Mouse (Mus musculus) neural tube, embryonic 15.5 days (tissue): ENCODE results near the gene Myh2. TPM values are rescaled to one million over a fixed set of nuclear protein-coding genes. Genes with fewer than 3 reads are reported as not detected.

ENCODE experiments used
- ATAC-seq: fragments of 200-750 bp; cut with Nextera tagmentation; 2 replicates; pipeline ENCODE4 v1.8.0; 2017; ENCODE audit warnings: mild to moderate bottlenecking, moderate TSS enrichment, moderate library complexity; ENCODE audit not compliant: low FRiP score
- H3K27ac ChIP-seq: fragments of 300-500 bp; sonication (generic); replicated peaks from 2 replicates; pipeline ENCODE4 v1.5.1; 2015; ENCODE audit warnings: mild to moderate bottlenecking, inconsistent platforms
- H3K27me3 ChIP-seq: fragments of 300-500 bp; sonication (generic); replicated peaks from 2 replicates; pipeline ENCODE4 v1.6.1; 2015; ENCODE audit warnings: inconsistent platforms
- H3K36me3 ChIP-seq: fragments of 300-500 bp; sonication (generic); 2 replicates; pipeline ENCODE4 v1.6.1; 2015; ENCODE audit warnings: inconsistent platforms
- H3K4me1 ChIP-seq: fragments of 300-500 bp; sonication (generic); 2 replicates; pipeline ENCODE4 v1.6.1; 2015; ENCODE audit warnings: inconsistent platforms
- H3K4me2 ChIP-seq: fragments of 300-500 bp; sonication (generic); 2 replicates; pipeline ENCODE4 v1.6.1; 2015; ENCODE audit warnings: inconsistent platforms, mild to moderate bottlenecking, moderate library complexity
- H3K4me3 ChIP-seq: fragments of 300-500 bp; sonication (generic); replicated peaks from 2 replicates; pipeline ENCODE4 v1.5.1; 2015; ENCODE audit warnings: mild to moderate bottlenecking, inconsistent platforms
- H3K9ac ChIP-seq: fragments of 300-500 bp; sonication (generic); replicated peaks from 2 replicates; pipeline ENCODE4 v1.6.1; 2015; ENCODE audit warnings: mild to moderate bottlenecking, inconsistent platforms
- H3K9me3 ChIP-seq: fragments of 300-500 bp; sonication (generic); replicated peaks from 2 replicates; pipeline ENCODE4 v1.6.1; 2016; ENCODE audit warnings: inconsistent platforms
- WGBS: fragments of 180-500 bp; shearing (Covaris S2); methylation state at CpG from one replicate; pipeline ENCODE4 v1.1.7; 2015; ENCODE audit warnings: mixed read lengths; 5-methylcytosine and 5-hydroxymethylcytosine counted together
- polyA plus RNA-seq: library from polyadenylated mRNA; unstranded; fragments of >200 nt; fragmentation: Nextera tagmentation; extraction: Ambion mirVana; gene quantifications from 2 replicates; pipeline ENCODE4 v1.2.1, GENCODE M21; 2015

Myh2 gene
- polyA plus RNA-seq, 1 experiment from 2014 or later = 0.20 TPM

- 94% methylated on average over 8 of the region's 8 CpGs for WGBS
- no peaks in the 10 kb centered on the region for H3K9me3 ChIP-seq
- no peak overlapping the region for H3K27ac ChIP-seq
- H3K27me3 ChIP-seq = no peaks in the 10 kb centered on the region
- no peak overlapping the region for H3K4me3 ChIP-seq
- H3K4me2 ChIP-seq = no peak overlapping the region
- H3K36me3 ChIP-seq = no peaks in the 10 kb centered on the region
- no peak overlapping the region for H3K9ac ChIP-seq
- no peaks in the 10 kb centered on the region for H3K4me1 ChIP-seq
- no peak for ATAC-seq
These were observed 51.0 kb downstream of the Myh2 start for GRCm38 (mm10) chr11:67221803-67222202.

- no peaks in the 10 kb centered on the region for H3K36me3 ChIP-seq
- no peaks in the 10 kb centered on the region for H3K9me3 ChIP-seq
- no peak overlapping the region for H3K4me3 ChIP-seq
- ATAC-seq = no peak
- H3K4me1 ChIP-seq = no peaks in the 10 kb centered on the region
- H3K9ac ChIP-seq = no peak overlapping the region
- no peaks in the 10 kb centered on the region for H3K27me3 ChIP-seq
- no peak overlapping the region for H3K4me2 ChIP-seq
- H3K27ac ChIP-seq = no peak overlapping the region
- WGBS = over 99% methylated on average over 3 of the region's 3 CpGs
These were observed 53.6 kb downstream of the Myh2 start for GRCm38 (mm10) chr11:67224466-67224865.

- no peak for ATAC-seq
- WGBS = 84% methylated on average over 3 of the region's 3 CpGs
- H3K9me3 ChIP-seq = no peaks in the 10 kb centered on the region
- no peak overlapping the region for H3K4me2 ChIP-seq
- H3K9ac ChIP-seq = no peak overlapping the region
- H3K4me3 ChIP-seq = no peak overlapping the region
- no peaks in the 10 kb centered on the region for H3K36me3 ChIP-seq
- H3K27me3 ChIP-seq = no peaks in the 10 kb centered on the region
- no peaks in the 10 kb centered on the region for H3K4me1 ChIP-seq
- no peak overlapping the region for H3K27ac ChIP-seq
These were observed 57.9 kb downstream of the Myh2 start for GRCm38 (mm10) chr11:67228731-67229130.

- Histone ChIP-seq H3K4me1 (no peaks in the 10 kb centered on the region), H3K36me3 (no peaks in the 10 kb centered on the region), H3K4me2 (no peak overlapping the region), H3K9ac (no peak overlapping the region), H3K4me3 (no peak overlapping the region), H3K27me3 (no peaks in the 10 kb centered on the region), H3K27ac (no peak overlapping the region), H3K9me3 (no peaks in the 10 kb centered on the region)
- no peak for ATAC-seq
- 93% methylated on average over 5 of the region's 5 CpGs for WGBS
These were observed 58.3 kb downstream of the Myh2 start for GRCm38 (mm10) chr11:67229166-67229565.

- no peak overlapping the region for H3K9ac ChIP-seq
- H3K27ac ChIP-seq = no peak overlapping the region
- H3K4me3 ChIP-seq = no peak overlapping the region
- H3K27me3 ChIP-seq = no peaks in the 10 kb centered on the region
- no peak overlapping the region for H3K4me2 ChIP-seq
- no peaks in the 10 kb centered on the region for H3K4me1 ChIP-seq
- H3K9me3 ChIP-seq = no peaks in the 10 kb centered on the region
- WGBS = 86% methylated on average over 2 of the region's 2 CpGs
- no peak for ATAC-seq
- H3K36me3 ChIP-seq = no peaks in the 10 kb centered on the region
These were observed 59.1 kb downstream of the Myh2 start for GRCm38 (mm10) chr11:67229946-67230345.

- Histone ChIP-seq H3K4me2 (no peak overlapping the region), H3K27me3 (no peaks in the 10 kb centered on the region), H3K9me3 (no peaks in the 10 kb centered on the region), H3K36me3 (no peaks in the 10 kb centered on the region), H3K4me1 (peaks cover 5% of the 10 kb centered on the region; the same call in 1 of the 2 replicates), H3K4me3 (no peak overlapping the region), H3K9ac (no peak overlapping the region), H3K27ac (no peak overlapping the region)
- ATAC-seq = no peak
- 57% methylated on average over 5 of the region's 5 CpGs for WGBS
These were observed 65.0 kb downstream of the Myh2 start for GRCm38 (mm10) chr11:67235639-67236358.

GRCm38 (mm10) chr11:67236799-67237198 lies 66.0 kb downstream of the Myh2 start:
- H3K9me3 ChIP-seq = no peaks in the 10 kb centered on the region
- no peak overlapping the region for H3K4me3 ChIP-seq
- H3K27ac ChIP-seq = no peak overlapping the region
- 91% methylated on average over 9 of the region's 9 CpGs for WGBS
- H3K36me3 ChIP-seq = no peaks in the 10 kb centered on the region
- H3K4me2 ChIP-seq = no peak overlapping the region
- ATAC-seq = no peak
- H3K4me1 ChIP-seq = peaks cover 5% of the 10 kb centered on the region; the same call in 1 of the 2 replicates
- no peaks in the 10 kb centered on the region for H3K27me3 ChIP-seq
- H3K9ac ChIP-seq = no peak overlapping the region

GRCm38 (mm10) chr11:67237481-67238079 lies 66.8 kb downstream of the Myh2 start, which contains the start of gene Myh4:
Gene Myh4, plus strand, starts transcription at chr11:67238029.
- no peaks in the 10 kb centered on the region for H3K36me3 ChIP-seq
- no peaks in the 10 kb centered on the region for H3K9me3 ChIP-seq
- H3K27me3 ChIP-seq = no peaks in the 10 kb centered on the region
- H3K27ac ChIP-seq = no peak within 1 kb of the TSS
- H3K4me2 ChIP-seq = no peak within 1 kb of the TSS
- no peak within 1 kb of the TSS for H3K4me3 ChIP-seq
- ATAC-seq = no peak
- H3K9ac ChIP-seq = no peak within 1 kb of the TSS
- 65% methylated on average over 5 of the region's 5 CpGs for WGBS
- peaks cover 5% of the 10 kb centered on the region; the same call in 1 of the 2 replicates for H3K4me1 ChIP-seq

- Histone ChIP-seq H3K9ac (no peak overlapping the region), H3K4me1 (peaks cover 5% of the 10 kb centered on the region; the same call in 1 of the 2 replicates), H3K9me3 (no peaks in the 10 kb centered on the region), H3K4me2 (no peak overlapping the region), H3K27me3 (no peaks in the 10 kb centered on the region), H3K4me3 (no peak overlapping the region), H3K27ac (no peak overlapping the region), H3K36me3 (no peaks in the 10 kb centered on the region)
- WGBS = 78% methylated on average over 6 of the region's 6 CpGs
- no peak for ATAC-seq
These were observed 70.2 kb downstream of the Myh2 start for GRCm38 (mm10) chr11:67241051-67241450.

Other genes starting within 250 kb of the Myh2 start
- gene Tmem238l, start 214.4 kb upstream of the Myh2 start, polyA plus RNA-seq = not detected in 2 replicates
- 0.51 and 0.59 TPM in 2 replicates for gene Tmem220, start 145.9 kb upstream of the Myh2 start, polyA plus RNA-seq
- gene Adprm, start 118.4 kb upstream of the Myh2 start, polyA plus RNA-seq = 31.5 and 31.7 TPM in 2 replicates
- gene Sco1, start 118.4 kb upstream of the Myh2 start, polyA plus RNA-seq = 12.3 and 12.7 TPM in 2 replicates
- gene Myh3, start 92.7 kb upstream of the Myh2 start, polyA plus RNA-seq = 8.3 and 13.4 TPM in 2 replicates
- gene Myh1, start 29.0 kb downstream of the Myh2 start, polyA plus RNA-seq = 0.09 and 0.10 TPM in 2 replicates
- not detected in 2 replicates for gene Myh4, start 67.0 kb downstream of the Myh2 start, polyA plus RNA-seq
- gene Myh8, start 106.1 kb downstream of the Myh2 start, polyA plus RNA-seq = 3.1 and 6.1 TPM in 2 replicates
- 0.08 and 0.22 TPM in 2 replicates for gene Myh13, start 150.6 kb downstream of the Myh2 start, polyA plus RNA-seq